Mouse (Mus musculus) thymus, adult 2 months (tissue): ENCODE measurements at regions not wholly inside any gene's neighbourhood (a gene's known extent, or its start where the extent isn't known, plus 50 kb on each side); places are given as distances from the start of the nearest gene placed in this dataset.
"Not testable (repeated sequence)": the region's sequence is repeated elsewhere in the genome, so short reads cannot be mapped to it uniquely, and the experiment has no call there.

Experiments used
- CTCF ChIP-seq: fragments of 200-500 bp; IDR thresholded peaks from 2 replicates; pipeline ENCODE4 v1.5.1; 2012; ENCODE audit warnings: mild to moderate bottlenecking, control low read depth, low read length, moderate library complexity, borderline replicate concordance; ENCODE audit not compliant: control insufficient read depth, poor library complexity, insufficient read depth; ENCODE audit errors: extremely low read depth
- POLR2A ChIP-seq: fragments of 200-500 bp; IDR thresholded peaks from 2 replicates; pipeline ENCODE4 v1.6.1; 2012; ENCODE audit warnings: mild to moderate bottlenecking, low read length, control low read depth, moderate library complexity; ENCODE audit not compliant: control insufficient read depth, poor library complexity, insufficient read depth; ENCODE audit errors: extremely low read depth

DNA sequence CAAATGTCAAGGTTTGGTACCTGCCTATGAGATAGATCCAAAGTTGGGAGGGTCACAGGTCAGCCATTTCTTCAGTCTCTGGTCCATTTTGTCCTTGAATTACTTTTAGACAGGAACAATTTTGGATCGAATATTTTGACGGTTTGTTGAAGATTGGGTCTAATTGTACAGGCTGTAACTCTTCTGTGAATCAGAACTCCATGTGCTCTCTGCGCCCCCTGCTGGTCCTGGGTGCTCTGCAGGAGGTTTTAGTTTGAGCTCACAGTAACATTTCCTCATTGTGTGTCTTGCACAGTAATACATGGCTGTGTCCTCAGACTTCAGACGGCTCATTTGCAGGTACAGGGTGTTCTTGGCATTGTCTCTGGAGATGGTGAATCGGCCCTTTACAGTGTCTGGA, 158.1 kb downstream of the Adam6a start:
- not testable (repeated sequence) for TF ChIP-seq POLR2A, CTCF
